17 mouse cellular contexts compared by ENCODE assay signal in genomic region chr12:103313274-103313673, GRCm38 (mm10). TPM values are rescaled to one million over a fixed set of nuclear protein-coding genes. Genes with fewer than 3 reads are reported as not detected.
DNase-seq lines count a peak whose midpoint lies in the region; ATAC-seq and TF ChIP-seq lines count a peak whose summit lies in the region.
"Had no signal": no experiment of that assay in that cellular context is flagged by ENCODE, and none has a peak within 500 bp of the region (broad histone marks: within the 10 kb centered on the region; RNA-seq: fewer than 3 reads in every experiment).

No protein-coding gene starts in this region.

- no peak for TF ChIP-seq CTCF in midbrain, postnatal 0 days (IDR thresholded peaks at IDR 0.05)

- ATAC-seq in forebrain, embryonic 15.5 days (replicated peaks), result peak; percentile 6; the same call in 1 of the 2 replicates
- ATAC-seq in hindbrain, embryonic 16.5 days, result peak; percentile 21
- ATAC-seq in midbrain, postnatal 0 days (ENCODE audit: low FRiP score), result no peak
- no peak for ATAC-seq in megakaryocyte, adult 5-6 weeks (ENCODE audit: poor library complexity, severe bottlenecking)
- no peak for ATAC-seq in kidney, embryonic 15.5 days (replicated peaks; ENCODE audit: low FRiP score)
- ATAC-seq: intestine, embryonic 15.5 days; liver, postnatal 0 days; Patski had no signal

- H3K4me2 ChIP-seq in forebrain, embryonic 15.5 days (replicated peaks), result peak overlapping the region; percentile 56; the same call in 1 of the 2 replicates
- H3K4me2 ChIP-seq in hindbrain, embryonic 16.5 days (ENCODE audit: low read length), result peak overlapping the region; percentile 60; the same call in 1 of the 2 replicates
- H3K4me2 ChIP-seq in midbrain, postnatal 0 days (ENCODE audit: low read depth, low read length, poor library complexity, severe bottlenecking), result no peak overlapping the region
- H3K4me2 ChIP-seq in kidney, embryonic 15.5 days, result no peak overlapping the region
- H3K4me2 ChIP-seq: embryonic facial prominence, embryonic 12.5 days; intestine, embryonic 15.5 days; limb, embryonic 15.5 days had no signal

- H3K9me3 ChIP-seq in embryonic facial prominence, embryonic 10.5 days, result 0 out of 2 replicates have a peak, but pooled peaks cover 5% of the 10 kb centered on the region
- no peaks in the 10 kb centered on the region for H3K9me3 ChIP-seq in forebrain, embryonic 15.5 days
- no peaks in the 10 kb centered on the region for H3K9me3 ChIP-seq in hindbrain, embryonic 16.5 days (ENCODE audit: control insufficient read depth, low read length)
- no peaks in the 10 kb centered on the region for H3K9me3 ChIP-seq in midbrain, postnatal 0 days (ENCODE audit: low read length)
- no peaks in the 10 kb centered on the region for H3K9me3 ChIP-seq in kidney, embryonic 15.5 days (replicated peaks)
- H3K9me3 ChIP-seq: intestine, embryonic 15.5 days; limb, embryonic 15.5 days had no signal

- H3K27ac ChIP-seq in embryonic facial prominence, embryonic 10.5 days (replicated peaks), result peak overlapping the region; percentile 85
- H3K27ac ChIP-seq in forebrain, embryonic 15.5 days (replicated peaks), result no peak overlapping the region
- peak overlapping the region; percentile 70 for H3K27ac ChIP-seq in hindbrain, embryonic 16.5 days (ENCODE audit: low read depth, low read length)
- 0 out of 2 replicates have a peak overlapping the region, but pooled peaks have one; percentile 38 for H3K27ac ChIP-seq in midbrain, postnatal 0 days (ENCODE audit: low read depth, low read length)
- no peak overlapping the region for H3K27ac ChIP-seq in kidney, embryonic 15.5 days
- H3K27ac ChIP-seq: embryonic facial prominence, embryonic 12.5 days; intestine, embryonic 15.5 days; limb, embryonic 15.5 days had no signal

- peak overlapping the region; percentile 57; the same call in 1 of the 2 replicates for H3K4me3 ChIP-seq in embryonic facial prominence, embryonic 10.5 days
- H3K4me3 ChIP-seq in forebrain, embryonic 15.5 days, result no peak overlapping the region
- H3K4me3 ChIP-seq in hindbrain, embryonic 16.5 days (ENCODE audit: low read length), result no peak overlapping the region
- no peak overlapping the region for H3K4me3 ChIP-seq in midbrain, postnatal 0 days (ENCODE audit: low read depth, low read length)
- H3K4me3 ChIP-seq in kidney, embryonic 15.5 days (replicated peaks), result no peak overlapping the region
- H3K4me3 ChIP-seq: embryonic facial prominence, embryonic 12.5 days; intestine, embryonic 15.5 days; limb, embryonic 15.5 days had no signal

- peaks cover 57% of the 10 kb centered on the region for H3K4me1 ChIP-seq in embryonic facial prominence, embryonic 10.5 days
- peaks cover 32% of the 10 kb centered on the region for H3K4me1 ChIP-seq in forebrain, embryonic 15.5 days
- peaks cover 22% of the 10 kb centered on the region for H3K4me1 ChIP-seq in hindbrain, embryonic 16.5 days (ENCODE audit: control insufficient read depth, insufficient read depth, low read depth, low read length)
- peaks cover 11% of the 10 kb centered on the region; the same call in 1 of the 2 replicates for H3K4me1 ChIP-seq in midbrain, postnatal 0 days (ENCODE audit: insufficient read depth, low read length)
- H3K4me1 ChIP-seq in kidney, embryonic 15.5 days, result peaks cover 12% of the 10 kb centered on the region
- H3K4me1 ChIP-seq: intestine, embryonic 15.5 days had no signal

- no peaks in the 10 kb centered on the region for H3K36me3 ChIP-seq in embryonic facial prominence, embryonic 10.5 days (replicated peaks)
- no peaks in the 10 kb centered on the region for H3K36me3 ChIP-seq in forebrain, embryonic 15.5 days
- H3K36me3 ChIP-seq in hindbrain, embryonic 16.5 days (ENCODE audit: control insufficient read depth, insufficient read depth, low read length), result no peaks in the 10 kb centered on the region
- no peaks in the 10 kb centered on the region for H3K36me3 ChIP-seq in midbrain, postnatal 0 days (ENCODE audit: insufficient read depth, low read length)
- no peaks in the 10 kb centered on the region for H3K36me3 ChIP-seq in kidney, embryonic 15.5 days
- H3K36me3 ChIP-seq: embryonic facial prominence, embryonic 12.5 days; intestine, embryonic 15.5 days; limb, embryonic 15.5 days had no signal

- H3K27me3 ChIP-seq in embryonic facial prominence, embryonic 10.5 days (replicated peaks; ENCODE audit: low read depth, poor library complexity, severe bottlenecking), result peaks cover 69% of the 10 kb centered on the region
- H3K27me3 ChIP-seq in forebrain, embryonic 15.5 days, result no peaks in the 10 kb centered on the region
- H3K27me3 ChIP-seq in hindbrain, embryonic 16.5 days (replicated peaks; ENCODE audit: control insufficient read depth, insufficient read depth, low read length), result peaks cover 6% of the 10 kb centered on the region; the same call in 1 of the 2 replicates
- peaks cover 4% of the 10 kb centered on the region; the same call in 1 of the 2 replicates for H3K27me3 ChIP-seq in midbrain, postnatal 0 days (ENCODE audit: insufficient read depth, low read length)
- peaks cover 53% of the 10 kb centered on the region for H3K27me3 ChIP-seq in kidney, embryonic 15.5 days

- H3K9ac ChIP-seq in forebrain, embryonic 15.5 days (replicated peaks), result no peak overlapping the region
- H3K9ac ChIP-seq in hindbrain, embryonic 16.5 days (ENCODE audit: low read depth, low read length), result no peak overlapping the region
- H3K9ac ChIP-seq in midbrain, postnatal 0 days (replicated peaks; ENCODE audit: low read length, poor library complexity, severe bottlenecking), result no peak overlapping the region
- H3K9ac ChIP-seq in kidney, embryonic 15.5 days, result no peak overlapping the region
- H3K9ac ChIP-seq: embryonic facial prominence, embryonic 12.5 days; intestine, embryonic 15.5 days; limb, embryonic 15.5 days; liver, postnatal 0 days had no signal

- DNase-seq in embryonic facial prominence, embryonic 10.5 days (ENCODE audit: low spot score), result no peak
- DNase-seq in midbrain, postnatal 0 days (ENCODE audit: low spot score), result no peak
- no peak for DNase-seq in natural killer cell, adult 2 months (ENCODE audit: low spot score in 2 of 2)
- DNase-seq: B cell, adult 2 months; kidney, postnatal 10 days; liver, postnatal 0 days had no signal

- 76% methylated on average over 6 of the region's 6 CpGs for WGBS in embryonic facial prominence, embryonic 10.5 days
- whole genome bisulfite sequencing in forebrain, embryonic 15.5 days, result 42% methylated on average over 6 of the region's 6 CpGs
- 36% methylated on average over 6 of the region's 6 CpGs for WGBS in hindbrain, embryonic 16.5 days
- WGBS in midbrain, postnatal 0 days, result 47% methylated on average over 6 of the region's 6 CpGs
- 87% methylated on average over 6 of the region's 6 CpGs for WGBS in kidney, embryonic 15.5 days

RNA-seq across cellular contexts. Expression of gene Fam181a, which starts 2.5 kb away (rescaled TPM):
- polyA plus RNA-seq in embryonic facial prominence, embryonic 10.5 days (2016; fragmentation: Nextera tagmentation; extraction: Ambion mirVana), result 3.6 and 9.3 TPM in 2 replicates
- polyA plus RNA-seq in forebrain, embryonic 15.5 days (2015; fragmentation: Nextera tagmentation; extraction: Ambion mirVana), result 4.0 TPM in 2 replicates
- 5.6 and 6.0 TPM in 2 replicates for polyA plus RNA-seq in hindbrain, embryonic 16.5 days (2015; fragmentation: Nextera tagmentation; extraction: Ambion mirVana)
- 11.2 and 14.9 TPM in 2 replicates for total RNA-seq in midbrain, postnatal 0 days (2014; rRNA removed)
- 8.9 and 11.2 TPM in 2 replicates for polyA plus RNA-seq in midbrain, postnatal 0 days (2015; fragmentation: Nextera tagmentation; extraction: Ambion mirVana)
- total RNA-seq in megakaryocyte, adult 5-6 weeks (2015), result not detected in 2 replicates
- total RNA-seq in megakaryocyte, adult 5-6 weeks (2017), result not detected in 2 replicates
- not detected in 2 replicates for polyA plus RNA-seq in kidney, embryonic 15.5 days (2015; fragmentation: Nextera tagmentation; extraction: Ambion mirVana)
- total RNA-seq: adrenal gland, postnatal 4 days; gastrocnemius, postnatal 14 days; heart, postnatal 14 days had no signal
- polyA plus RNA-seq: limb, embryonic 15.5 days; liver, postnatal 0 days; Patski had no signal

RNA-seq across cellular contexts. Expression of gene Asb2, which starts 42.5 kb away (rescaled TPM):
- 0.51 and 0.75 TPM in 2 replicates for polyA plus RNA-seq in embryonic facial prominence, embryonic 10.5 days (2016; fragmentation: Nextera tagmentation; extraction: Ambion mirVana)
- 0.55 and 0.74 TPM in 2 replicates for polyA plus RNA-seq in forebrain, embryonic 15.5 days (2015; fragmentation: Nextera tagmentation; extraction: Ambion mirVana)
- polyA plus RNA-seq in hindbrain, embryonic 16.5 days (2015; fragmentation: Nextera tagmentation; extraction: Ambion mirVana), result 1.4 and 2.1 TPM in 2 replicates
- total RNA-seq in midbrain, postnatal 0 days (2014; rRNA removed), result 0.93 and 4.4 TPM in 2 replicates
- polyA plus RNA-seq in midbrain, postnatal 0 days (2015; fragmentation: Nextera tagmentation; extraction: Ambion mirVana), result 1.5 and 1.9 TPM in 2 replicates
- total RNA-seq in megakaryocyte, adult 5-6 weeks (2015), result 0.11 and 0.27 TPM in 2 replicates
- 0.33 TPM in 1 of 2 replicates, not detected in the other for total RNA-seq in megakaryocyte, adult 5-6 weeks (2017)
- polyA plus RNA-seq in kidney, embryonic 15.5 days (2015; fragmentation: Nextera tagmentation; extraction: Ambion mirVana), result 3.2 and 5.2 TPM in 2 replicates

Comparison
In these comparisons a context has a peak if more than half of its experiments do, and no peak if none do; other contexts are left out.
1. H3K27ac ChIP-seq: peak in embryonic facial prominence, embryonic 10.5 days (single experiment), hindbrain, embryonic 16.5 days (single experiment) and midbrain, postnatal 0 days (single experiment); none in forebrain, embryonic 15.5 days (single experiment) and kidney, embryonic 15.5 days (single experiment).
2. ATAC-seq: peak in forebrain, embryonic 15.5 days (single experiment) and hindbrain, embryonic 16.5 days (single experiment); none in midbrain, postnatal 0 days (single experiment), megakaryocyte, adult 5-6 weeks (single experiment) and kidney, embryonic 15.5 days (single experiment).
3. H3K4me2 ChIP-seq: peak in forebrain, embryonic 15.5 days (single experiment) and hindbrain, embryonic 16.5 days (single experiment); none in midbrain, postnatal 0 days (single experiment) and kidney, embryonic 15.5 days (single experiment).